Mouse (Mus musculus): ENCODE data around the gene Lrrc8e.
A peak's percentile ranks its signal among the peaks of the same experiment; 100 is the strongest.

Lrrc8e gene

GRCm38 (mm10) chr8:4256911-4257310, 30.3 kb downstream of the Lrrc8e start:
- peak; percentile 86 to 94 for DNase-seq (ENCODE audit: low spot score in 2 of 2)

- DNase-seq (ENCODE audit: low spot score in 2 of 2): no peak
These were observed 30.7 kb downstream of the Lrrc8e start for GRCm38 (mm10) chr8:4257350-4257749.

DNA sequence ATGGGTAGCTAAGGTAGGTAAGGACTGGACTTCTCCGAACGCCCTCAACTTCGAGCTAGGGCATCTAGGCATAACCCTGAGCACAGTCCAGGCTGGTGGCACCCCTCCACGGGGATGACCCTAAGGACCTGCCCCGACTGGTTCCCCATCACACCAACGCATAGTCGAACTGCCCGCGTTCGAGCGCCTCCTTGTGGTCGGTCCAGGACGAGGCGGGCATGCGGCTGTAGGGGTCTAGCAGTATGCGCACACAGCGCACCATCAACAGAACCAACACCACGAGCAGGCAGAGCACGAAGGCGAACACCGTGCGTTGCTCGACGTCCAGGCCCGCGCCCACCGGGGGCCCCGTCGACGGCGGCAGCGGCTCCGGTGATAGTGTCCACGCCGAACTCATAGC, 31.6 kb downstream of the Lrrc8e start:
- peak; percentile 68 to 71 for DNase-seq (ENCODE audit: low spot score in 2 of 2)

- DNase-seq (ENCODE audit: low spot score in 2 of 2): peak in 1 of 2 experiments; percentile 56
These were observed 32.1 kb downstream of the Lrrc8e start for GRCm38 (mm10) chr8:4258678-4259077.

- peak; percentile 90 to 93 for DNase-seq (ENCODE audit: low spot score in 2 of 2)
These were observed 32.6 kb downstream of the Lrrc8e start, which contains the start of gene Ctxn1 for GRCm38 (mm10) chr8:4259125-4259804. TSS of gene Ctxn1 (minus strand) at chr8:4259274.

DNA sequence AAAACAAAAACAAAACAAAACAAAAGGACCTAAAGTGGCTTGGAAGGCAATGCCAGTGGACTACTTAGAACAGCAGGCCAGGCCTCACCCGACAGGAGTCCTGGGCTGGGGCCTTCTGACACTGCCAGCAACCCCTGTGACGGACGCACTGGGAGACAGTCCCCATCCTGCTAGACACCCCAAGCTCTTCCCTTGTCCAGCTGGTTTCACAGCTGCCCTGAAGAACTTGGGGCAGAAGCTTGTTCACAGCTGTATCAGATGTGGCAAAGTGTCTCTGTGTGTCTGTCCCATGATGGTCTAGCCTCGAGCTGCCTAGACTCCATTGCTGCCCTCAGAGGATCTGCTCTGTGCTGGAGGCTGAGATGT, 33.2 kb downstream of the Lrrc8e start:
- DNase-seq (ENCODE audit: low spot score in 2 of 2): no peak

GRCm38 (mm10) chr8:4263105-4263791, 36.6 kb downstream of the Lrrc8e start:
- peak; percentile 50 to 58 for DNase-seq (ENCODE audit: low spot score in 2 of 2)

GRCm38 (mm10) chr8:4265160-4265914, 38.7 kb downstream of the Lrrc8e start:
- peak in 1 of 2 experiments; percentile 21 for DNase-seq (ENCODE audit: low spot score in 2 of 2)

- no peak for DNase-seq (ENCODE audit: low spot score in 2 of 2)
These were observed 41.0 kb downstream of the Lrrc8e start for GRCm38 (mm10) chr8:4267627-4268026.

DNA sequence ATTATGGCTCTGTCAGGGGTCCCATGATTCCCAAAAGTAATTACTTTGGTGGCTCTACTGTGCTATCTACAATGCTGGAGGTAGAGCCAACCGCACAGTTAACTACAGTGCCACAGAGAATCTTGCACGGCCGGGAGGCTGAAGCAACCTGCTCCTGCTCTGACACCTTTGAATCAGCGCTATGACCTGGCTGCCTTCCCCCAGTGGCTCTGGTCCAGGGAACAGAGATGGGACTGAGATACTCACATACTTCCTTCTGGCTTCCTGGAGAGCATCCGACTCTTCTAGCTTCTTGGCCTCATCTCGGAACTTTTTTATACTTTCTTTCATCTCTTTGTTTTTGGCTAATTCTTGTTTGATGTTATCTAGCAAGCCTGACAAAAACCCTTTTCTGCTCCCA, 43.0 kb downstream of the Lrrc8e start:
- no peak for DNase-seq (ENCODE audit: low spot score in 2 of 2)

DNA sequence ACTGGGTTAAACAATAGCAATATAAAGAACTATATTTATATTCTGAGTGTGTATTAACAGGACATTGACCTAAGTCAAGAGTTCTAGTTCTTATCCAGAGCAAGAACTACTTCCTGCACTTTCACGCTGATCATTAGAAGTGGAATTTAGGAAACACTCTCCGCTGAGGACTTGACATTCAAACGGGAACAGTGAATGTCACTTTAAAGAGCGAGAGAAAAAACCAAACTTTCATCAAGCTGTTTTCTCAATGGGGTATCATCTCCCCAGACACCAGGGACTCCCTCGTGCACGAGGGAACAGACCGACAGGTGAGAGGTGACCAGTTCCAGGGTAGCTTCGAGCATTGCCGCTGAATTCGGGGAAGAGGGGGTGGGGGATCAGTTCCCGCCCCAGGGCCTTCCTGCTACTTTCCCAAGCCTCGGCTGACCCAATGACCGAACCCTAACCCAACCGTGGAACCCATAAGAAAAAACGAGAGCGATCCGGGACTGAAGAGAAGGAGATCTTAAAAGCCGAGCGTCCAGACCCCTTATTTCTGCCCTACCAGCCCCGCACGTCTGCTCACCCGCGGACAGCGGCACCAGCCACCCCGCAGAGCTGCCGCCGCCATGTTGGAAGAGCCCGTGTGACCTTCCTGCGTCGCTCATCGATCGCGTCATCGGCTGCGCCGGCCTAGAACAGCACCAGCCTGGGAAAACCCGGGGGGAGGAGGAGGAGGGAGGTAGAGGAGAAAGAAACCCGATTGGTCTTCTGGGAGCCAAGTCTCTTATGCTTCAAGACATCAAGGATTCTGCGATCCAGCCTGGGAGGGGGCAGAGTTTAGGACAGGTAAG, 48.9 kb downstream of the Lrrc8e start, which contains the start of gene Timm44:
Gene Timm44 (minus strand): TSS at position 639 of the 836 bp plus-strand sequence.
- DNase-seq (ENCODE audit: low spot score in 2 of 2): peak; percentile 96

DNA sequence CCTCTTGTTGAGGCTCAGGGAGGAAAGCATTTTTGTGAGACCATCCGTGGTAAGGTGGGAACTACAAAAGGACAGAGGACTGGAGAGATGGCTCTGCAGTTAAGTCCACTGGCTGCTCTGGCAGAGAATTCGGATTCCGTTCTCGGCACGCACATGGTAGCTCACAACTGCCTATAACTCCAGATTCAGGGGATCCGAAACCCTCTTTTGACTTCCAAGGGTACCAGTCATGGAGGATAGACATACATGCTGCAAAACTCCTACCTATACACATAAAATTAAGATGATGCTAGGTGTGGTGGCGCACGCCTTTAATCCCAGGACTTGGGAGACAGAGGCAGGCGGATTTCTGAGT, 49.5 kb downstream of the Lrrc8e start:
- no peak for DNase-seq (ENCODE audit: low spot score in 2 of 2)
